Mouse (Mus musculus) kidney, adult 11 months (tissue): ENCODE measurements around the gene Micall2.
"Not testable (repeated sequence)": the region's sequence is repeated elsewhere in the genome, so short reads cannot be mapped to it uniquely, and the experiment has no call there.

Source experiments
- DNase-seq: peaks from one replicate; pipeline ENCODE4 v3.0.0; 2022

The Micall2 gene

GRCm38 (mm10) chr5:139727261-139727660, 8.9 kb downstream of the Micall2 start:
- no peak for DNase-seq

- no peak for DNase-seq
Measured at GRCm38 (mm10) chr5:139726186-139726585, 9.9 kb downstream of the Micall2 start.

GRCm38 (mm10) chr5:139724336-139725116, 11.6 kb downstream of the Micall2 start:
- no peak for DNase-seq

- DNase-seq, result peak; percentile 41
Measured at GRCm38 (mm10) chr5:139723113-139723512, 13.0 kb downstream of the Micall2 start.

GRCm38 (mm10) chr5:139722709-139723108, 13.4 kb downstream of the Micall2 start:
- no peak for DNase-seq

- DNase-seq, result no peak
Measured at GRCm38 (mm10) chr5:139718949-139719348, 17.2 kb downstream of the Micall2 start.

- DNase-seq, result no peak
Measured at GRCm38 (mm10) chr5:139718540-139718939, 17.6 kb downstream of the Micall2 start.

GRCm38 (mm10) chr5:139717723-139718122, 18.4 kb downstream of the Micall2 start:
- peak; percentile 46 for DNase-seq

- DNase-seq, result no peak
Measured at GRCm38 (mm10) chr5:139706496-139706895, 29.6 kb downstream of the Micall2 start.

- no peak for DNase-seq
Measured at GRCm38 (mm10) chr5:139702905-139703304, 33.2 kb downstream of the Micall2 start.

GRCm38 (mm10) chr5:139702236-139702635, 33.9 kb downstream of the Micall2 start:
- DNase-seq, result no peak

GRCm38 (mm10) chr5:139696954-139697353, 39.2 kb downstream of the Micall2 start:
- DNase-seq, result no peak

- DNase-seq, result not testable (repeated sequence)
Measured at GRCm38 (mm10) chr5:139695876-139696275, 40.3 kb downstream of the Micall2 start.

GRCm38 (mm10) chr5:139694989-139695571, 41.1 kb downstream of the Micall2 start:
- DNase-seq, result peak; percentile 94

GRCm38 (mm10) chr5:139694292-139694988, 41.7 kb downstream of the Micall2 start:
- no peak for DNase-seq

GRCm38 (mm10) chr5:139690791-139691190, 45.3 kb downstream of the Micall2 start:
- no peak for DNase-seq

GRCm38 (mm10) chr5:139688356-139688755, 47.8 kb downstream of the Micall2 start:
- no peak for DNase-seq

- DNase-seq, result no peak
Measured at GRCm38 (mm10) chr5:139687646-139688045, 48.5 kb downstream of the Micall2 start.

- DNase-seq, result no peak
Measured at GRCm38 (mm10) chr5:139686530-139687249, 49.4 kb downstream of the Micall2 start.

- no peak for DNase-seq
Measured at GRCm38 (mm10) chr5:139683228-139683627, 52.9 kb downstream of the Micall2 start.

- DNase-seq, result no peak
Measured at GRCm38 (mm10) chr5:139682631-139682977, 53.5 kb downstream of the Micall2 start.

- no peak for DNase-seq
Measured at GRCm38 (mm10) chr5:139681832-139682630, 54.1 kb downstream of the Micall2 start.

- no peak for DNase-seq
Measured at GRCm38 (mm10) chr5:139675707-139675967, 60.5 kb downstream of the Micall2 start.
